Mouse (Mus musculus): Measurements from ENCODE around the gene Pdha1. TPM values are rescaled to one million over a fixed set of nuclear protein-coding genes. Genes with fewer than 3 reads are reported as not detected.
A peak's percentile ranks its signal among the peaks of the same experiment; 100 is the strongest.

The Pdha1 gene
- polyA plus RNA-seq, 1 experiment from 2014 or later = 240 TPM

GRCm38 (mm10) chrX:160137177-160137860 lies 894 bp downstream of the Pdha1 start:
- ChIA-PET CTCF (interaction anchor here (0.8 to 1.4 kb wide), 3 partner anchors 20 to 258 kb away, joined by 3 to 4 read pairs (median 3); no protein-coding TSS in a partner anchor), POLR2A (interaction anchor here (0.7 to 1.2 kb wide), 2 partner anchors 9 to 17 kb away, joined by 3 read pairs; no protein-coding TSS in a partner anchor)
- DNase-seq (ENCODE audit: low read depth, low spot score) (no peak), ATAC-seq (no peak)
- H3K27me3 ChIP-seq = peaks cover 9% of the 10 kb centered on the region
- in situ Hi-C loops (cut with MboI; ENCODE audit: low pct_unique_long_range_greater_than_20kb) = no loop called here
- TF ChIP-seq CTCF (IDR thresholded peaks at IDR 0.05) = no peak

- H3K27me3 ChIP-seq = peaks cover 9% of the 10 kb centered on the region
- no peak for TF ChIP-seq CTCF (IDR thresholded peaks at IDR 0.05)
- ChIA-PET POLR2A (no interaction called here), CTCF (interaction anchor here (0.8 to 1.4 kb wide), 3 partner anchors 19 to 259 kb away, joined by 3 to 4 read pairs (median 3); no protein-coding TSS in a partner anchor)
- no peak for ATAC-seq
- no peak for DNase-seq (ENCODE audit: low read depth, low spot score)
- in situ Hi-C loops (cut with MboI; ENCODE audit: low pct_unique_long_range_greater_than_20kb) = no loop called here
These were observed 2.1 kb downstream of the Pdha1 start for GRCm38 (mm10) chrX:160136153-160136552.

- POLR2A ChIA-PET = no interaction called here
- no peak for TF ChIP-seq CTCF (IDR thresholded peaks at IDR 0.05)
- peaks cover 9% of the 10 kb centered on the region for H3K27me3 ChIP-seq
- CTCF ChIA-PET = no interaction called here
- in situ Hi-C loops (cut with MboI; ENCODE audit: low pct_unique_long_range_greater_than_20kb) = no loop called here
- ATAC-seq (no peak), DNase-seq (ENCODE audit: low read depth, low spot score) (no peak)
These were observed 2.5 kb downstream of the Pdha1 start for GRCm38 (mm10) chrX:160135719-160136118.

- DNase-seq (ENCODE audit: low read depth, low spot score) (no peak), ATAC-seq (no peak)
- TF ChIP-seq CTCF (IDR thresholded peaks at IDR 0.05) = no peak
- in situ Hi-C loops (cut with MboI; ENCODE audit: low pct_unique_long_range_greater_than_20kb) = no loop called here
- ChIA-PET CTCF (interaction anchor here (1.0 kb wide), 1 partner anchor 32 kb away, joined by 3 read pairs; no protein-coding TSS in a partner anchor), POLR2A (no interaction called here)
- peaks cover 9% of the 10 kb centered on the region for H3K27me3 ChIP-seq
These were observed 3.9 kb downstream of the Pdha1 start for GRCm38 (mm10) chrX:160134136-160134843.

GRCm38 (mm10) chrX:160116658-160117057 lies 21.6 kb downstream of the Pdha1 start:
- DNase-seq (ENCODE audit: low read depth, low spot score) = no peak
- in situ Hi-C loops (cut with MboI; ENCODE audit: low pct_unique_long_range_greater_than_20kb) = loop anchor here (5.0 to 10.0 kb wide), 2 partner anchors 134 to 492 kb away; partner anchors contain the start of gene Sh3kbp1
- ChIA-PET POLR2A (no interaction called here), CTCF (interaction anchor here (1.1 to 1.9 kb wide), 4 partner anchors 13 to 143 kb away, joined by 3 to 6 read pairs (median 3); no protein-coding TSS in a partner anchor)
- peak; percentile 74 for TF ChIP-seq CTCF (IDR thresholded peaks at IDR 0.05)
- ATAC-seq = peak; percentile 78
- no peaks in the 10 kb centered on the region for H3K27me3 ChIP-seq

GRCm38 (mm10) chrX:160116074-160116473 lies 22.1 kb downstream of the Pdha1 start:
- H3K27me3 ChIP-seq = no peaks in the 10 kb centered on the region
- no peak for ATAC-seq
- ChIA-PET CTCF (interaction anchor here (1.1 to 1.9 kb wide), 3 partner anchors 21 to 142 kb away, joined by 3 to 6 read pairs (median 3); no protein-coding TSS in a partner anchor), POLR2A (no interaction called here)
- no peak for DNase-seq (ENCODE audit: low read depth, low spot score)
- in situ Hi-C loops (cut with MboI; ENCODE audit: low pct_unique_long_range_greater_than_20kb) = loop anchor here (5.0 to 10.0 kb wide), 2 partner anchors 134 to 491 kb away; partner anchors contain the start of gene Sh3kbp1
- TF ChIP-seq CTCF (IDR thresholded peaks at IDR 0.05) = no peak

- in situ Hi-C loops (cut with MboI; ENCODE audit: low pct_unique_long_range_greater_than_20kb) = loop anchor here (10.0 kb wide), 1 partner anchor 489 kb away; the partner anchor contains the start of gene Sh3kbp1
- POLR2A ChIA-PET = no interaction called here
- no peaks in the 10 kb centered on the region for H3K27me3 ChIP-seq
- ATAC-seq = no peak
- CTCF ChIA-PET = interaction anchor here (1.1 to 1.5 kb wide), 2 partner anchors 8 to 140 kb away, joined by 3 read pairs; no protein-coding TSS in a partner anchor
- TF ChIP-seq CTCF (IDR thresholded peaks at IDR 0.05) = no peak
- no peak for DNase-seq (ENCODE audit: low read depth, low spot score)
These were observed 24.4 kb downstream of the Pdha1 start for GRCm38 (mm10) chrX:160113777-160114176.

GRCm38 (mm10) chrX:160107817-160108216 lies 30.4 kb downstream of the Pdha1 start:
- DNase-seq (ENCODE audit: low read depth, low spot score) (no peak), ATAC-seq (no peak)
- H3K27me3 ChIP-seq = peaks cover 4% of the 10 kb centered on the region
- ChIA-PET CTCF (no interaction called here), POLR2A (no interaction called here)
- in situ Hi-C loops (cut with MboI; ENCODE audit: low pct_unique_long_range_greater_than_20kb) = no loop called here
- no peak for TF ChIP-seq CTCF (IDR thresholded peaks at IDR 0.05)

GRCm38 (mm10) chrX:160091973-160092372 lies 46.2 kb downstream of the Pdha1 start:
- no peak for ATAC-seq
- no peak for DNase-seq (ENCODE audit: low read depth, low spot score)
- ChIA-PET POLR2A (no interaction called here), CTCF (no interaction called here)
- peaks cover 13% of the 10 kb centered on the region for H3K27me3 ChIP-seq
- TF ChIP-seq CTCF (IDR thresholded peaks at IDR 0.05) = no peak
- in situ Hi-C loops (cut with MboI; ENCODE audit: low pct_unique_long_range_greater_than_20kb) = no loop called here

Other genes starting within 250 kb of the Pdha1 start
- 1.8 TPM for gene Map3k15, start 150.0 kb downstream of the Pdha1 start, polyA plus RNA-seq (2021)